Mouse (Mus musculus): ENCODE data around the gene Vrtn.

Gene Vrtn

DNA sequence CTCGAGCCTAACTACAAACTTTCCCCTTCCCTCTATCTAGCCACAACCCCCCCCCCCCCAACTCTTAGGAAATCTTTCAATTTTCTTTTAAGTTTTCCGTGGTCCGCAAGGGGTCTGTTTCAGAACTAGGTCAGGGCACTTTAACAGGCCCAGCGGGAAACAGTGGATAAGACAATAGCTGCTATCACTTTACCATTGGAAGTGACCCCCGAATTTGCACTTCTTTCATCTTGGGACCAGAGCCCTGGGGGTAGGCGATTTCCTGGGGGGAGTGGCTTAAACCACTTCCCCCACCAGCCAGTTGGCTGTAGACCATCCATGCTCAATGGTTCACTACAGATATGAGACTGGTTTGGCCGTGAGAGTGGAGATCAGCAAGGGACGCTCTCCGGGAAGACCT, at the start of gene Vrtn:
TSS of gene Vrtn (plus strand) at position 366 of the 400 bp plus-strand sequence.
- DNase-seq (ENCODE audit: low spot score in 2 of 2): no peak

DNA sequence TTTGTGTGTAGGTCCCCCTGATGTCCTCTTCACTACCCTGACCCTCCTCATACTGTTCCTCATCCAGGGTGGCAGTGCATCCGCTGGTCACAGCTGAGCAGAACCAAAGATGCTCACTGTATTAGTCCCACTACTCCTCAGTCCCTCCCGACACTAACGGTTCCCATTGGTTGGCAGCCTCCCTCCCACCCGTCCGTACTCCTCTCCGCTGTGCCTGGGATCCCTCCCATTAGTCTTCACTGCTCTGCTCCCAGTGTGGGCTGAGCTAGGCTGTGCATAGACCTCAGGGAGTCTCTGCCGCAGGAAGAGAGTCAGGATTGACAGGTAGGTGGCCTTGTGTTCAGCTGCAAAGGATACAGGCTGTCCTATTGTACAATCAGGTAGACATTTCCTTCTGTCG, 42.5 kb upstream of the Vrtn start:
- DNase-seq (ENCODE audit: low spot score in 2 of 2): no peak

DNA sequence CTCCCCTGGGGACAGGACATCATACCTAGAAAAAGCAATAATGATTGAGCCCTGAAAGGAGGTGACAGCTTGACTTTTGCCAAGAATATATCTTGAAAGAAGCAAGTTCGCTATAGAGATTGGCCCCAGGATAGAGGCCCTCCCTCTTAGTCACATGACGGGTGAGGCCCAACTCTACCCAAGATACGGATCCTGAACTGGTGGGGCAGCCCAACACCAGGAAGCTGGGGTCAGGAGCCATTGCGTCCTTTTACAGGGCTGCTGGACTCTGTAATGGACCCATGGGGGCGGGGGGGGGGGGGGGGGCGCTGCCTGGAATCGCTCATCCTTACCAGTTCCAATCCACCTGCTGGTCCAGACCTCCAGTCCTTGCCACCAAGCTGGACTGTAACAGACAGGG, 36.8 kb upstream of the Vrtn start:
- DNase-seq (ENCODE audit: low spot score in 2 of 2): no peak

DNA sequence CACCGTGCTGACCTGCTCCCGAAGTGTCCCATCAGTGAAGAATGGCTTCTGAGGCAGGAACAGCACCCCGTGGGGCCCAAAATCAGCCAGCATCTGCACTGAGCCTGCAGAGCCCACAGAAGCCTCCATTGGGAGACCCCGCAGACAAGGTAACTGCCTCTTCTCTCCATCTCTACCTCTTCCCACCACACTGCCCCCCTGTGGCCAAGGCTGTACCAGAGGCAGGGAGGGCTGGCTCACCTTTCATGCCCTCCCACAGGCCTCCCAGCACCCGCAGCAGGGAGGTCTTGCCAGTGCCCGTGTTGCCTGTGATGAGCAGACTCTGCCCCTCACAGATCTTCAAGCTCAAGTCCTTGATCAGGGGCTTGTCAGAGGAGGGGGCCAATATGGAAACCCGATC, 35.0 kb upstream of the Vrtn start:
- DNase-seq (ENCODE audit: low spot score in 2 of 2): no peak

DNA sequence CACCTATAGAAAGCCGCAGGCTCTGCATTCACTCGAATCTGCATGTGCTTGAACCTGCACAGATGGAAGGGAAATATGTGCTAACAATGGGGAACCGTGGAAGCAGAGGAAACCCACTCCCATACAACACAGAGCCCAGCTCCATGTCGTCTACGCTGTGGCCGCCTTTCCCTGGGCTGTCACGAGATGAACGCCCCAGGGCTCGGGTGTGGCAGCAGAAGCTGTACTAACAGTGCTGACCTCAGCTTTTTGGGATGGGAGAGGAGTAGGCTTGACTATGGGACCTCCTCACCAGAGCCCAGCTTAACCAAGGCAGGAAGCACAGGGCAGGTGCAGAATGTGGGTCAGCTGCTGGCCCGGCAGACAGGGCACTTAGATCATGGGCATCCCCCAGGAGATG, 29.1 kb upstream of the Vrtn start:
- DNase-seq (ENCODE audit: low spot score in 2 of 2): no peak

DNA sequence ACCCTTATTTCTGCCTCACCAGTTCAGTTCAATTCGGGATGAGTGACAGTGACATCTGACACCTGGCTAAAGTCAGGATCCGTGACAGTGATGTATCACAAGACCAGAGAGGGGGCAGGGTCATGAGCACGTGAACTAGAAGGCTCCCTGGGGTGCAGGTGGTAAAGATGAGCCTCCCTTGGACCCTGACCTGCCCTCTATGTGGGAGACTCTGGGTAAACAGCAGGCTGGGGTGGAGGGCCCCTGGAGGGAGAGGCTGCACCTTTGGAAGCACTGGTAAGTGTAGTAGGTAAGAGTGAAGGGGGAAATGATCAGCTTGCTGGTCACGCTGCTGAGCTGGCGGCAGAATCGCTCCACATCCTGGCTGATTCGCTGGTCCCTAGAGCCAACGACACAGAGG, 28.3 kb upstream of the Vrtn start:
- DNase-seq (ENCODE audit: low spot score in 2 of 2): no peak

DNA sequence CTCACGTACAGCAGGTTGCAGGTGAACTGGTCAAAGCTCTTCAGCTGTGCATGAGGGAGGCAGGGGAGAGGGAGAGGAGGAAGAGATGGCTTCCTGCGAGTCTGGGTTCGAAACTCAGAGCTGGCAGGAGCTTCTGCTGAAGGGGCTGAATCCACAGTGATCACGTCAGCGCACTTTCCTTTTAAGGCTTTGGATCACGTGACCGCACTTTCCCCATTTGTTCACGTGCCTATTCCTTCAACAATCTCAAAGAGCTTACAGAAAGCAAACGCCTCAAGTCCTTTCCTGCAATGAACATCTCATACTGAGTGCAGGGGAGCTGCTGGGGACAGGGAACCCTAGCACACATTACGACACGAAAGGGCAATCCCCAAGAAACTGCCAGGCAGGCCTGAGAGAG, 26.8 kb upstream of the Vrtn start:
- DNase-seq (ENCODE audit: low spot score in 2 of 2): no peak

DNA sequence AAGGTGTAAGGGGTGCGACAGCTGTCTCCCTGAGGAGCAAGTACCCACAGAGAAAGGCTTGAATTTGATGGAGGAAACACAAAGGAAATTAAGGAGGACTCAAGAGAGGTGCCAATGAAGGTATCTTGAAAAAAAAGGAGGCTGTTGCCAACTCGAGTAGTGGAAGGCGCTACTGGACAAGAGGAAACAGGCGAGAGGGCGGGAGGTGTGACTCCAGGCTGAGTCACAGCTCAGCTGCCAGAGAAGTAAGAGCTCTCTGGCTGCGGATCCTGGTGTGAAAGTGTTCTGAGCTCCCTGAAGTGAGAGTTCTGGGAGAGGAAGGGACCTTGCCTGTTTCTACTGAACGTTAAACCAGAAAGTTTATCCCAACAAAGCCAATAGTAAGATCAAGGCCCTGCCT, 26.3 kb upstream of the Vrtn start:
- no peak for DNase-seq (ENCODE audit: low spot score in 2 of 2)

DNA sequence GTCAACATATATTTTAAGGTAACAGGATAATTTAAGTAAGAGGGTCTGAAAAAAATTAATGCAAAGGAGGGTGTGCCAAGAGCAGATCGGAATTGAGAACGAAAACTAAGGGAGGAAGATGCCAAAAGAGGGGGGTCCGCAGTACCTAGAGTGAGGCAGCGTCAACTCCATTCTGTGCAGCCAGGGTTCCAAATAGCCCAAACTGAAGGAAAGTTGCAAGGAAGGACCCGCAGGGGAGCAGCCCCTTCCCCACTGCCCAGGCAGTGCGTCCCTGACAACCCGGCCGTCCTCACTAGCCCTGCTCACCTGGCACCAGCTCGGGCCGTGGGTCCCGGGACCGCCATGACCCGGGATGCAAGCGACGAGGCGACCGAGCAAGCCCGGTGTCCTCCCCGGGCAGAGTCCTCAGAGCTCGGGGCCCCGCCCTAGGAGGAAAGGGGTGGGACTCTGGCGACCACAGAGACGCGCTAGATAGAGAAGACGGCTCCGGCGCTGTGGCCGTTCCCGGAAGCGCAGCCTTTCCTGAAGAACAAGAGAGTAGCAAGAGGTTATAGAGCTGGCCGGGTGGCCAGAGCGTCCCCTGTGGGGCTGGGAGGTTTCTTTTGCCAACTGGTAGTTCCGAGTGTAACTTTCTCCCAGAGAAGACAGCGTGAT, 23.7 kb upstream of the Vrtn start, which contains the start of gene Abcd4:
TSS of gene Abcd4 (minus strand) at position 437 of the 654 bp plus-strand sequence.
- DNase-seq (ENCODE audit: low spot score in 2 of 2): peak; percentile 89 to 92

DNA sequence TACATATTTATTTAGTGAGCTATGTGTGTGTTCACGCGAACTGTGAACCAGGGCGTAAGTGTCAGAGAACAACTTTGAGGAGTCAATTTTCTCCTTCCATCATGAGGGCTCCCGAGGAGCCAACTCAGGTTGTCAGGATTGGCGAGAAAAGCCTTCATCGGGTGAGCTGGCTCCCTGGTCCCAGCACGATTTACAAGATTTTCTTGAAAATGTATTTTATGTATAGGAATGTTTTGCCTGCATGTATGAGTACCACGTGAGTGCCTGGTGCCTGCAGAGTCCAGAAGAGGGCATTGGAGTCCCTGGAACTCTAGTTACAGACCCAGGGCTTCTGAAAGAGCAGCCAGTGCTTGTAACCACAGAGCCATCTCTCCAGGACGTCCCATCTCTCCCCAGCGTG, 23.2 kb upstream of the Vrtn start:
- DNase-seq (ENCODE audit: low spot score in 2 of 2): no peak

DNA sequence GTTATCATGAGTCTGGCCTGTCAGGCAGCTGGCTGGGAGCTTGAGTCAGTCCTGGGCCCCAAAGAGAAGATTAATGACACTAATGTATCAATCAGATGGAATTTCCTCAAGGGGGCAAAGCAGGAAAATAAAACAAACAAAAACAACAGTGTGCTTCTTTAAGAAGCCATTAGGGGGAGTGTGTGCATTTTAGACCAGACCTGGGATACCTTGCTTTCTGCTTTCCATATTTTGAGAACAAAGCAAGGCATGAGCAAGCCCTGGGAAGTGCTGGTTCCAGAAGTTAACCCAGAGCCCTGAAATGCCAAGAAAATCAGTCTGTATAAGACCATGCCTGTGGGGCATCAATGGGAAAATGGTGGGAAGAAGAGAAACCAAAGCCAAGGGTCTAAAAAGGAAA, 19.8 kb upstream of the Vrtn start:
- no peak for DNase-seq (ENCODE audit: low spot score in 2 of 2)

DNA sequence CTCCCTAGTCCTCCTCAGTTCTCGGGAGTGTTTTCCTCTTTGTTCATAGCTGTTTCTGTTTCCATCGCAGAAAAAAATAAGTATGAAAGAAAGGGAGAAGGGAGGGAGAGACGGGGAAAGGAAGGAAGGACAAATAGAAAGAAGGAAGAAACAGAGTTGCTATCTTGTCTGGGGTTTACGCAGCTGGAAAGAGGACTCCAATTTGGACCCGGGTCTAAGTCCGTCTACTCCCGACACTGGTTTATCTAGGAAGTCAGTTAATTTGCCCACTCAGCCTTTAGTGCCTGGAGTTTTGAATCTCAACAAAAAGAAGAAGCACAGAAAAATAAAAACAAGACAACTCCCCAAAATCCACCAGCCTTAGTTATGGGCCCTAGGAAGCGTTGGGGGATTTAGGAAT, 16.2 kb upstream of the Vrtn start:
- DNase-seq (ENCODE audit: low spot score in 2 of 2): no peak

DNA sequence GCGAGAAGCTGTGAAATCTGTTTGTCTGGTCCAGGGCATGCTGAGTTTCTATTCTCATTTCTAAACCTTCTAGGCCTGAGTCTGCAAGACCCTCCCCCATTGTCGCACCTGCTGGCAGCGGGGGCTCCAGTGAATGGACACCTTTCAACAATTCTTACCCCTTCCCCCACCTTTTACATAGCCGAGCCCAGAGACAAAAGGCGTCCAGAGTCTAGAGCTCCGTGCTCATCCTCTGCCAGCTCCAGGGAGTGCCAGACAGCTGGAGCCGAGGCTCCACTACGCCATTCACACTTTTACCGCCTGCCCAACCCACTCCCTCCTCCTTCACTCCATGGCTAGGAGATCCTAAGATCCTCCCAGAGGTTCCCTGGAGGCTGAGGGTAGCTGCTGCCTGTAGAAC, 15.7 kb upstream of the Vrtn start:
- DNase-seq (ENCODE audit: low spot score in 2 of 2): no peak

DNA sequence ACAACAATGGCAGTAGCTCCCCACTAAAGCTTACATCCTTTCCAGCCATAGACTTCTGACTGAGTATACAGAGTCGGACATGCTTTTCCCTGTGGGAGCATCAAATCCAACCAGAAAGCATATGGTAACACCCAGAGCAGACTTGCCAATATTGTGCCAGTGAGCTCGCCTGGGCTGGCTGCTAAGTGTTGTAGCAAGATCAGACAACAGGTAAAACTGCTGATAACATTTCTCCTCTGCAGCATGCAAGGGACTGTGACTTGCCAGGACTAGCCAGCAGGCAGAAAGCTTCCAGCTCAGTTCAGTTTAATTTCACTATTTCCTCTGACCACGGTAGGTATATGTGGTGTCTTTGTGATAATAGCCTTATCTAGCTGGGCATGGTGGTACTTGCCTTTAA, 9.0 kb upstream of the Vrtn start:
- no peak for DNase-seq (ENCODE audit: low spot score in 2 of 2)

DNA sequence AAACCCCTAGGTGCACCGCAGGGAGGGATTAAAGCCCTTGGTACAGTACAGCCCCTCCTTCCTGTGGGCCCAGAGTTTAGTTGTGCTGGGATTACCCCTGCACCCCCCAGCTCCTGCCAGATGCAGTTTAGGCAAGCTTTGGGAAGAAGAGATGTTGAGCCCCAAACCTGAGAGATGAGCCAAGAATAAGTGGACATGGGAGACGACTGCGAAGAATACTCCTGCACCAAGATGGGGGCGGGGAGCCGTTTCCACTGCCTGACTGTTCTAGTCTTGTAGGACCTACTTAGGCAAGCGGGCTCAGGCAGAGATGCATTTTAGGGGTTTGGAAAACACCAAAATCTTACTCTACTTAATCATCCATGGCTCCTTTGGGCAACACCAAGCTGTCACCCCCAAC, 566 bp upstream of the Vrtn start:
- DNase-seq (ENCODE audit: low spot score in 2 of 2): no peak

DNA sequence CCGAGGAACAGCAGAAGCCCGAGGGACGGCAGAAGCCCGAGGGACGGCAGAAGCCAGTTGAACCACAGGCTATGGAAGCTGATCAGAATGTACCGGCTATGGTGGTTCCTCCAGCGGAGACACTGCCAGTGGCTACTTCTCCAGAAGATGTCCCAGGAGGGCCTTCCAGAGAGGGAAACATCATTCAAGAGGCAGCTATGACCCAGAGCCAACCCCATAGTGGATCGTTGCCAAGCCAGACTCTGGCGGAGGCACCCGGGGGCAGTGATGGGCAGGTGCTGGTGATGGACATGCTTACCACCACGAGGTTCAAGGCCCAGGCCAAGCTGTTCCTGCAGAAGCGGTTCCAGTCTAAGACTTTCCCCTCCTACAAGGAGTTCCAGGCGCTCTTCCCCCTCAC, 9.4 kb downstream of the Vrtn start:
- no peak for DNase-seq (ENCODE audit: low spot score in 2 of 2)

DNA sequence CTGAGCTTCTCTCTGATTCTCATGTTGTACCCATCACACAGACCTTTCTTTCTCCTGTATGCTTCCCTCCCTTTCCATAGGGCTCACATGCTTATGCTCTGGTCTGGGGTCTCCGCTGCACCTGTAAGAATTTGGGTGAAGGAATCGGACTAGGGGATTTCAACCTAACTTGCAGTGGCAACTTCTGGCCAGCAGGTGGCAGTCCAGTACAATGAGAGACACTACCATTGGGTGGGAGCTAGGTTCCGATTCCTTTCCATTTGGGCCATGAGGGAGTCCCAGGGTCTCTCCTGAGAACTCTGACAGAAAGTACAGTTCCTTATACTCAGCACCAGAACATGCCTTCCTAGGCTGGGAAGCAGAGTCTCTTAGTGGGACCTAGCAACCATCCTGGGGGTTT, 13.1 kb downstream of the Vrtn start:
- no peak for DNase-seq (ENCODE audit: low spot score in 2 of 2)

DNA sequence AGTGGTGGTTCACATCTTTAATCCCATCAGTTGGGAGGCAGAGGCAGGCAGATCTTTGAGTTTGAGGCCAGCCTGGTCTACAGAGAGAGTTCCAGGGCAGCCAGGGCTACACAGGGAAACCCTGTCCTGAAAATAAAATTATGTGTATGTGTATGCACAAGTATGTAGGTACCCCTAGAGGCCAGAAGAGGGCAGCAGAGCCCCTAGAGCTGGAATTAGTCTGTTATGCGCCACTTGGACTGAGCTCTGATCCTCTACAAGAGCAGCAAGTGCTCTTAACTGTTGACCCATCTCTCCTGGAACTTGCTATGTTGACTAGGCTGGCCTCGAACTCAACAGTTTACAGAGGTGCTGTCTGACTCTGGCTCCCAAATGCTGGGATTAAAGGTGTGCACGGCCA, 29.7 kb downstream of the Vrtn start:
- DNase-seq (ENCODE audit: low spot score in 2 of 2): no peak

DNA sequence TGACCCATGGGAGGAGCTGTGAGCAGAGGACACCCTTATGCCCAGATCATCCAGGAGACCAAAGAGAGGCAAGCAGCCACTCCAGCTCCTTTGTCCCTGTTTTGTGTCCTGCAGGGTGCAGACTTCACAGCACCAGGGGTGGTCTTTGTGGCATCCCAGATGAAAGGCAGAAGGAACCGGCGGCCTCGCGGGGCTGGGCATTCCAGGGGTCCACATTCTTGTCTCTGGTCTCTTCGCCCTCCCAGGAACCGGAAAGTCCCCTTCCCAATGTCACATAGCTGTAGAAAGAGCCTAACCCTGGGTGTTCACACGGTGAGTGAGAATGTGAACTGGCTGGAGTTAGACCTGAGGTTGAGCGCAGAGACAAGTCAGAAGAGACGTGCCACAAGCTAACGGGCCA, 30.8 kb downstream of the Vrtn start:
- DNase-seq (ENCODE audit: low spot score in 2 of 2): no peak

DNA sequence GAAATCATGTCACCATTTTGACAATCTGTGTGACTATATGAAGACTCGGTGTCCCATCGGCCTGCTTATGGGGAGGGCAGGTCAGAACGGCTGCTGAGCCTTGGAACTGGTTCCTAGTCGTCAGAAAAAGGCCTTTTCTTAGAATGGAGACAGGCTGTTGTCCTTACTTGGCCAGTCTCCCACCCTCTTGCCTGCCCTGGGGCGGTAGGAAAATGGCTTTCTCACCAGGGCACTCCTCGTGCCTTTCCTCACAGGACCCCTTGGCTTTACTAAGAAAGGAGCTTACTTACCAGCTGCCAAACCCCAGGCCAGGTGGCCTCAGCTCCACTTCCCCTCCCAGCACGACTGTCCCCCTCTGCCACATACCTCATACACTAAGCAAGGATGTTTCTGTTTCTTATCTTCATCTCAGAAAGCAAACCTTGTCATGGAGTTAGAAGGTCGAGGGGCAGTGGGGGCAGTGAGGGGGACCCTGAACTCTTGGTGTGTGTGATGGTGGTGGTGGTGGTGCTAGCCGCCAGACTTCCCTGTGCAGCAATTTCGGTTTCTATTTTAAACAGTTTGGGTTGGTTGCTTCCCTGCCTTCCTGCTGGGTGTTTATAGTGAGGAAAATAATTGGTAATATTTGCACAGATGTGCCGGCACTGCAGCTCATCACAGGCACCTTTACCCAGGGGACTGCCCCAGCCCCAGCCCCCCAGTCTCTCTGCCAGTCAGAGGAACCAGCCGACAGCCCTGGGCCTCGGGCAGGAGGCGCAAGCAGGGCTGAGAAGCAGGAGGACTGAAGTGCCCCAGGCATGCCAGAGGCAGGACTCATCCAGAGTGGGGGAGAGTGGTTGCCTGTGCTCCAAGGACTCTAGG, 34.1 kb downstream of the Vrtn start:
- no peak for DNase-seq (ENCODE audit: low spot score in 2 of 2)

DNA sequence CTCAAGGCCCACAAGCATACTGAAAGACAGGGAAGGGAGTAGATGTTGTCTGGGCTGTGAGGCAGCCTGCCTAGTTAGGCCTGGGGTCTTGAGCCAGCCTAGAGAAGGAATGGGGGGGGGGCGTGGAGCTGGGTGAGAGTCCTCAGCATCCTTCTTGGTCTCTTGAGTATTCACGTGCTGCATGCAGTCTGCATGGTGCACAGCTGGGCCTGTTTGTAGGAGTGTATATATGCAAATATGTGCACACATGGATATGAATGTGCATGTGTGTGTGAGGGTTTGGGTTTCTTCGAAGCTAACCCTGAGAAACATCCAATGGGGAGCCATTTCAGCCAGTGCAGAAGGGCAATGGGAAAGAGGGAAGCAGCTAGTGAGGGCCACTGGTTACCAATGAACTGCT, 35.2 kb downstream of the Vrtn start:
- DNase-seq (ENCODE audit: low spot score in 2 of 2): no peak

DNA sequence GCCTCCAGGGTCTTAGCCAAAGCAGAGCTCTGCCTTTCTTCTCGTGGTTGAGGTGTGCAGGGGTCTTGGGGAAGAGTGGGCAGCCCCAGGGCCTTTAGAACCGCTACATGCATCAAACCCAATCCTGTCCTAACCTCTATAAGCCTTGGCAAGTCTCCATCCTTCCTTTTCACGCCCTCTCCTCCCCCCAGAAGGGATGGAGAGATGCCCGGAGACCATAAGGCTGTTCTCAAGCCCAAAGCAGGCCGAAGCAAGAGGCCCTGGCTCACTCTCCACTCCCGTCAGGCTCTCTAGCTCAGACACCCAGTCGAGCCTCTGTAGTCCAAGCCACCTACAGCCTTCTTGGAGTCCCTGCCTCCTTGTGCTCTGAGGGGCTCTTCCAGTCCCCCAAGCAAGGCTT, 43.8 kb downstream of the Vrtn start:
- DNase-seq (ENCODE audit: low spot score in 2 of 2): no peak

DNA sequence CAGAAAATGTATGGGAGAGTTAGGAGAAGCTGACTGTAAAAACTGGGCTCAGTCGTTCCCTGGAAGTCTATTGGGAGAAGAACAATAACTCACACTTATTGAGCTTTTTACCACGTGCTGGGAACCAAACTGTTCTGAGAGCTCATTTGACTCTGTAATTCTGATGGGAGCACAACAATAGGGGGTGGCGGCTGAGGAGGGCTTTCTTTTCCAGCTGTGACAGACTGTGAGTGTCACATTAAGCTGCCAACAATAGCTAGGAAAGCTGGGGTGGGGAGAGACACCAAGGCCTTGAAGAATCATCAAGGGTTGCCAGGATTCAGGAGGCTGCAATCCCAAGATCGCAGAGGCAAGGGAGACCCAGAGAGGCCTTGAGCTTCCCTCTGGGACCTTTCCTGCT, 45.4 kb downstream of the Vrtn start:
- no peak for DNase-seq (ENCODE audit: low spot score in 2 of 2)

DNA sequence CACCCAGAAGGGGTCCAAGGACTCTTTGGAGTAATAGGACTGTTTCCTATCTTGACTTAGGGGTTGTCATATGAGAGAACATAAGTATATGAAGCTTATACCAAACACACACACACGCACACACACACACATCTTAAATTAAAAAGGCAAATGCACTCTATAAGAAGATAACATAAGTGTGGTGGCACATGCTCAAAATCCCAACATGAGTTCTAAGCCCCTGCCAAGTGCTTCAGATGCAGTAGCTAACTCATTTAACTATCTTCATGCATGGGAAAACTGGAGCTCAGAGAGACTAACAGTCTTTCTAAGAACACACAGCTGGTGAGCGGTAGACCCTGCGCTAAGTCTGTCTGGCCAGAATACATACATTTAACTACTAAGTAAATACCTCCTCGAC, 46.7 kb downstream of the Vrtn start:
- no peak for DNase-seq (ENCODE audit: low spot score in 2 of 2)

Measured in urinary bladder, postnatal 4 days (tissue).